Mouse (Mus musculus): Measurements from ENCODE around the gene Dock9. TPM values are rescaled to one million over a fixed set of nuclear protein-coding genes. Genes with fewer than 3 reads are reported as not detected.

Dock9 gene
- polyA plus RNA-seq, 1 experiment from 2014 or later = 15.7 TPM

GRCm38 (mm10) chr14:121658537-121658936 is 139.1 kb downstream of the Dock9 start:
- no peak overlapping the region for H3K4me3 ChIP-seq (replicated peaks; ENCODE audit: low read length)
- no peak for ATAC-seq (ENCODE audit: insufficient read depth, low FRiP score)
- no peak overlapping the region for H3K9ac ChIP-seq (ENCODE audit: low read length)
- WGBS = 89% methylated on average over 9 of the region's 9 CpGs
- H3K27ac ChIP-seq (ENCODE audit: low read length) = no peak overlapping the region
- no peak overlapping the region for H3K4me2 ChIP-seq (ENCODE audit: low read depth, low read length)
- H3K4me1 ChIP-seq (ENCODE audit: control insufficient read depth, insufficient read depth, low read length) = peaks cover 29% of the 10 kb centered on the region
- H3K27me3 ChIP-seq (ENCODE audit: control insufficient read depth, insufficient read depth, low read length) = no peaks in the 10 kb centered on the region
- H3K9me3 ChIP-seq (replicated peaks; ENCODE audit: control insufficient read depth, low read length) = 0 out of 2 replicates have a peak, but pooled peaks cover 4% of the 10 kb centered on the region
- peaks cover 3% of the 10 kb centered on the region; the same call in 1 of the 2 replicates for H3K36me3 ChIP-seq (ENCODE audit: control insufficient read depth, insufficient read depth, low read length)

GRCm38 (mm10) chr14:121657633-121658032 is 140.0 kb downstream of the Dock9 start:
- Histone ChIP-seq H3K27ac (ENCODE audit: low read length) (no peak overlapping the region), H3K4me3 (replicated peaks; ENCODE audit: low read length) (no peak overlapping the region), H3K4me1 (ENCODE audit: control insufficient read depth, insufficient read depth, low read length) (peaks cover 32% of the 10 kb centered on the region), H3K4me2 (ENCODE audit: low read depth, low read length) (no peak overlapping the region), H3K9me3 (replicated peaks; ENCODE audit: control insufficient read depth, low read length) (no peaks in the 10 kb centered on the region), H3K36me3 (ENCODE audit: control insufficient read depth, insufficient read depth, low read length) (peaks cover 3% of the 10 kb centered on the region; the same call in 1 of the 2 replicates), H3K9ac (ENCODE audit: low read length) (no peak overlapping the region), H3K27me3 (ENCODE audit: control insufficient read depth, insufficient read depth, low read length) (no peaks in the 10 kb centered on the region)
- 59% methylated on average over 7 of the region's 7 CpGs for WGBS
- ATAC-seq (ENCODE audit: insufficient read depth, low FRiP score) = no peak

- Histone ChIP-seq H3K36me3 (ENCODE audit: control insufficient read depth, insufficient read depth, low read length) (peaks cover 3% of the 10 kb centered on the region; the same call in 1 of the 2 replicates), H3K27me3 (ENCODE audit: control insufficient read depth, insufficient read depth, low read length) (no peaks in the 10 kb centered on the region), H3K9me3 (replicated peaks; ENCODE audit: control insufficient read depth, low read length) (no peaks in the 10 kb centered on the region), H3K4me3 (replicated peaks; ENCODE audit: low read length) (no peak overlapping the region), H3K4me1 (ENCODE audit: control insufficient read depth, insufficient read depth, low read length) (peaks cover 32% of the 10 kb centered on the region), H3K27ac (ENCODE audit: low read length) (no peak overlapping the region), H3K4me2 (ENCODE audit: low read depth, low read length) (no peak overlapping the region), H3K9ac (ENCODE audit: low read length) (no peak overlapping the region)
- WGBS = 95% methylated on average over 10 of the region's 10 CpGs
- no peak for ATAC-seq (ENCODE audit: insufficient read depth, low FRiP score)
Measured at GRCm38 (mm10) chr14:121656912-121657311, 140.7 kb downstream of the Dock9 start.

- Histone ChIP-seq H3K36me3 (ENCODE audit: control insufficient read depth, insufficient read depth, low read length) (peaks cover 3% of the 10 kb centered on the region; the same call in 1 of the 2 replicates), H3K9me3 (replicated peaks; ENCODE audit: control insufficient read depth, low read length) (no peaks in the 10 kb centered on the region), H3K9ac (ENCODE audit: low read length) (no peak overlapping the region), H3K27me3 (ENCODE audit: control insufficient read depth, insufficient read depth, low read length) (no peaks in the 10 kb centered on the region), H3K4me1 (ENCODE audit: control insufficient read depth, insufficient read depth, low read length) (peaks cover 17% of the 10 kb centered on the region), H3K4me3 (replicated peaks; ENCODE audit: low read length) (no peak overlapping the region), H3K27ac (ENCODE audit: low read length) (peak overlapping the region; percentile 44; the same call in 1 of the 2 replicates), H3K4me2 (ENCODE audit: low read depth, low read length) (no peak overlapping the region)
- ATAC-seq (ENCODE audit: insufficient read depth, low FRiP score) = no peak
- 57% methylated on average over 2 of the region's 2 CpGs for WGBS
Measured at GRCm38 (mm10) chr14:121654977-121655376, 142.7 kb downstream of the Dock9 start.

GRCm38 (mm10) chr14:121654416-121654967 is 143.1 kb downstream of the Dock9 start:
- H3K36me3 ChIP-seq (ENCODE audit: control insufficient read depth, insufficient read depth, low read length) = peaks cover 3% of the 10 kb centered on the region; the same call in 1 of the 2 replicates
- WGBS = 32% methylated on average over 7 of the region's 7 CpGs
- H3K9me3 ChIP-seq (replicated peaks; ENCODE audit: control insufficient read depth, low read length) = no peaks in the 10 kb centered on the region
- peaks cover 12% of the 10 kb centered on the region for H3K4me1 ChIP-seq (ENCODE audit: control insufficient read depth, insufficient read depth, low read length)
- H3K4me2 ChIP-seq (ENCODE audit: low read depth, low read length) = no peak overlapping the region
- H3K9ac ChIP-seq (ENCODE audit: low read length) = no peak overlapping the region
- ATAC-seq (ENCODE audit: insufficient read depth, low FRiP score) = no peak
- peak overlapping the region; percentile 44; the same call in 1 of the 2 replicates for H3K27ac ChIP-seq (ENCODE audit: low read length)
- H3K27me3 ChIP-seq (ENCODE audit: control insufficient read depth, insufficient read depth, low read length) = no peaks in the 10 kb centered on the region
- no peak overlapping the region for H3K4me3 ChIP-seq (replicated peaks; ENCODE audit: low read length)

GRCm38 (mm10) chr14:121653717-121654116 is 143.9 kb downstream of the Dock9 start:
- Histone ChIP-seq H3K9ac (ENCODE audit: low read length) (no peak overlapping the region), H3K4me2 (ENCODE audit: low read depth, low read length) (no peak overlapping the region), H3K4me1 (ENCODE audit: control insufficient read depth, insufficient read depth, low read length) (peaks cover 13% of the 10 kb centered on the region), H3K27ac (ENCODE audit: low read length) (0 out of 2 replicates have a peak overlapping the region, but pooled peaks have one; percentile 1), H3K4me3 (replicated peaks; ENCODE audit: low read length) (no peak overlapping the region), H3K27me3 (ENCODE audit: control insufficient read depth, insufficient read depth, low read length) (no peaks in the 10 kb centered on the region), H3K9me3 (replicated peaks; ENCODE audit: control insufficient read depth, low read length) (no peaks in the 10 kb centered on the region), H3K36me3 (ENCODE audit: control insufficient read depth, insufficient read depth, low read length) (peaks cover 3% of the 10 kb centered on the region; the same call in 1 of the 2 replicates)
- 75% methylated on average over 10 of the region's 10 CpGs for WGBS
- no peak for ATAC-seq (ENCODE audit: insufficient read depth, low FRiP score)

GRCm38 (mm10) chr14:121653241-121653640 is 144.4 kb downstream of the Dock9 start:
- no peak for ATAC-seq (ENCODE audit: insufficient read depth, low FRiP score)
- Histone ChIP-seq H3K9me3 (replicated peaks; ENCODE audit: control insufficient read depth, low read length) (no peaks in the 10 kb centered on the region), H3K4me1 (ENCODE audit: control insufficient read depth, insufficient read depth, low read length) (peaks cover 14% of the 10 kb centered on the region), H3K27ac (ENCODE audit: low read length) (0 out of 2 replicates have a peak overlapping the region, but pooled peaks have one; percentile 1), H3K36me3 (ENCODE audit: control insufficient read depth, insufficient read depth, low read length) (peaks cover 3% of the 10 kb centered on the region; the same call in 1 of the 2 replicates), H3K27me3 (ENCODE audit: control insufficient read depth, insufficient read depth, low read length) (no peaks in the 10 kb centered on the region), H3K4me2 (ENCODE audit: low read depth, low read length) (no peak overlapping the region), H3K9ac (ENCODE audit: low read length) (no peak overlapping the region), H3K4me3 (replicated peaks; ENCODE audit: low read length) (no peak overlapping the region)
- WGBS = 56% methylated on average over 7 of the region's 7 CpGs

GRCm38 (mm10) chr14:121648581-121649060 is 149.0 kb downstream of the Dock9 start:
- WGBS = 36% methylated on average over 9 of the region's 9 CpGs

GRCm38 (mm10) chr14:121647693-121648092 is 149.9 kb downstream of the Dock9 start:
- H3K4me1 ChIP-seq (ENCODE audit: control insufficient read depth, insufficient read depth, low read length) = peaks cover 7% of the 10 kb centered on the region; the same call in 1 of the 2 replicates
- no peak overlapping the region for H3K9ac ChIP-seq (ENCODE audit: low read length)
- H3K9me3 ChIP-seq (replicated peaks; ENCODE audit: control insufficient read depth, low read length) = no peaks in the 10 kb centered on the region
- no peak overlapping the region for H3K4me2 ChIP-seq (ENCODE audit: low read depth, low read length)
- 70% methylated on average over 6 of the region's 6 CpGs for WGBS
- no peaks in the 10 kb centered on the region for H3K36me3 ChIP-seq (ENCODE audit: control insufficient read depth, insufficient read depth, low read length)
- H3K27ac ChIP-seq (ENCODE audit: low read length) = peak overlapping the region; percentile 72
- no peak overlapping the region for H3K4me3 ChIP-seq (replicated peaks; ENCODE audit: low read length)
- no peaks in the 10 kb centered on the region for H3K27me3 ChIP-seq (ENCODE audit: control insufficient read depth, insufficient read depth, low read length)
- ATAC-seq (ENCODE audit: insufficient read depth, low FRiP score) = no peak

More at GRCm38 (mm10) chr14:121648581-121649060, 149.0 kb downstream of the Dock9 start:
- no peaks in the 10 kb centered on the region for H3K9me3 ChIP-seq (replicated peaks; ENCODE audit: control insufficient read depth, low read length)
- H3K4me3 ChIP-seq (replicated peaks; ENCODE audit: low read length) = no peak overlapping the region
- H3K4me1 ChIP-seq (ENCODE audit: control insufficient read depth, insufficient read depth, low read length) = peaks cover 11% of the 10 kb centered on the region
- peak overlapping the region; percentile 72 for H3K27ac ChIP-seq (ENCODE audit: low read length)
- H3K9ac ChIP-seq (ENCODE audit: low read length) = peak overlapping the region; percentile 19; the same call in 1 of the 2 replicates
- no peaks in the 10 kb centered on the region for H3K36me3 ChIP-seq (ENCODE audit: control insufficient read depth, insufficient read depth, low read length)
- peak; percentile 50; the same call in 1 of the 2 replicates for ATAC-seq (ENCODE audit: insufficient read depth, low FRiP score)
- no peaks in the 10 kb centered on the region for H3K27me3 ChIP-seq (ENCODE audit: control insufficient read depth, insufficient read depth, low read length)
- H3K4me2 ChIP-seq (ENCODE audit: low read depth, low read length) = no peak overlapping the region
